Mouse (Mus musculus): ENCODE results near the gene Mt4.

- TF ChIP-seq POLR2A (IDR thresholded peaks at IDR 0.05; ENCODE audit: borderline replicate concordance, insufficient read depth, low read length) (no peak), CTCF (IDR thresholded peaks at IDR 0.05; ENCODE audit: borderline replicate concordance, insufficient read depth, low read depth, low read length) (no peak)
Measured at GRCm38 (mm10) chr8:94135556-94135955, 1.4 kb upstream of the Mt4 start.
